Mouse (Mus musculus): Measurements from ENCODE around the gene Cst13.
"Not testable (repeated sequence)": the region's sequence is repeated elsewhere in the genome, so short reads cannot be mapped to it uniquely, and the experiment has no call there.

Cst13 gene

GRCm38 (mm10) chr2:148819909-148820308, at the start of gene Cst13:
Gene Cst13, plus strand, starts transcription at chr2:148820081.
- no peak for ATAC-seq (ENCODE audit: low TSS enrichment)

- ATAC-seq (ENCODE audit: low TSS enrichment): not testable (repeated sequence)
Measured at GRCm38 (mm10) chr2:148771397-148771796, 48.5 kb upstream of the Cst13 start, which contains the start of gene Cst11. Gene Cst11, minus strand, starts transcription at chr2:148771497.

GRCm38 (mm10) chr2:148781709-148782108, 38.2 kb upstream of the Cst13 start, which contains the start of gene 8030411F24Rik:
Gene 8030411F24Rik, plus strand, starts transcription at chr2:148782009.
- no peak for ATAC-seq (ENCODE audit: low TSS enrichment)

- no peak for ATAC-seq (ENCODE audit: low TSS enrichment)
Measured at GRCm38 (mm10) chr2:148789142-148789541, 30.7 kb upstream of the Cst13 start, which contains the start of gene Cst12. Gene Cst12, plus strand, starts transcription at chr2:148789361.

- ATAC-seq (ENCODE audit: low TSS enrichment): no peak
Measured at GRCm38 (mm10) chr2:148798485-148798884, 21.4 kb upstream of the Cst13 start, which contains the start of gene Cst8. Gene Cst8, plus strand, starts transcription at chr2:148798785.

- no peak for ATAC-seq (ENCODE audit: low TSS enrichment)
Measured at GRCm38 (mm10) chr2:148801491-148801921, 18.4 kb upstream of the Cst13 start.

GRCm38 (mm10) chr2:148806696-148807095, 13.2 kb upstream of the Cst13 start:
- no peak for ATAC-seq (ENCODE audit: low TSS enrichment)

- no peak for ATAC-seq (ENCODE audit: low TSS enrichment)
Measured at GRCm38 (mm10) chr2:148825986-148826385, 6.1 kb downstream of the Cst13 start.

- ATAC-seq (ENCODE audit: low TSS enrichment): no peak
Measured at GRCm38 (mm10) chr2:148834912-148835311, 15.0 kb downstream of the Cst13 start, which contains the start of gene Cst9. Gene Cst9, plus strand, starts transcription at chr2:148835147.

GRCm38 (mm10) chr2:148838075-148838777, 18.3 kb downstream of the Cst13 start:
- ATAC-seq (ENCODE audit: low TSS enrichment): no peak

GRCm38 (mm10) chr2:148839224-148839623, 19.3 kb downstream of the Cst13 start:
- ATAC-seq (ENCODE audit: low TSS enrichment): no peak

- peak; percentile 96 for ATAC-seq (ENCODE audit: low TSS enrichment)
Measured at GRCm38 (mm10) chr2:148851116-148851906, 31.4 kb downstream of the Cst13 start.

- no peak for ATAC-seq (ENCODE audit: low TSS enrichment)
Measured at GRCm38 (mm10) chr2:148856630-148857400, 36.9 kb downstream of the Cst13 start.

- ATAC-seq (ENCODE audit: low TSS enrichment): peak; percentile 76
Measured at GRCm38 (mm10) chr2:148857506-148857905, 37.6 kb downstream of the Cst13 start.

- peak; percentile 76 for ATAC-seq (ENCODE audit: low TSS enrichment)
Measured at GRCm38 (mm10) chr2:148860993-148861392, 41.1 kb downstream of the Cst13 start.

GRCm38 (mm10) chr2:148861693-148862092, 41.8 kb downstream of the Cst13 start:
- ATAC-seq (ENCODE audit: low TSS enrichment): peak; percentile 38; the same call in 1 of the 2 replicates

- no peak for ATAC-seq (ENCODE audit: low TSS enrichment)
Measured at GRCm38 (mm10) chr2:148864966-148865365, 45.1 kb downstream of the Cst13 start, which contains the start of gene 9230104L09Rik. Gene 9230104L09Rik, minus strand, starts transcription at chr2:148865038.

- ATAC-seq (ENCODE audit: low TSS enrichment): no peak
Measured at GRCm38 (mm10) chr2:148868959-148869358, 49.1 kb downstream of the Cst13 start.

GRCm38 (mm10) chr2:148870526-148870925, 50.6 kb downstream of the Cst13 start:
- ATAC-seq (ENCODE audit: low TSS enrichment): no peak

GRCm38 (mm10) chr2:148872860-148873259, 53.0 kb downstream of the Cst13 start:
- ATAC-seq (ENCODE audit: low TSS enrichment): peak; percentile 41

- no peak for ATAC-seq (ENCODE audit: low TSS enrichment)
Measured at GRCm38 (mm10) chr2:148874224-148874616, 54.3 kb downstream of the Cst13 start.

All from frontal cortex, adult (tissue).